Mouse (Mus musculus) fibroblast of lung, adult 2 months (primary cell): ENCODE measurements around the gene Nadsyn1.

ENCODE experiments used
- DNase-seq: peaks from one replicate; pipeline ENCODE4 v3.0.0-alpha.2; 2011; ENCODE audit warnings: low read depth

Gene Nadsyn1

DNA sequence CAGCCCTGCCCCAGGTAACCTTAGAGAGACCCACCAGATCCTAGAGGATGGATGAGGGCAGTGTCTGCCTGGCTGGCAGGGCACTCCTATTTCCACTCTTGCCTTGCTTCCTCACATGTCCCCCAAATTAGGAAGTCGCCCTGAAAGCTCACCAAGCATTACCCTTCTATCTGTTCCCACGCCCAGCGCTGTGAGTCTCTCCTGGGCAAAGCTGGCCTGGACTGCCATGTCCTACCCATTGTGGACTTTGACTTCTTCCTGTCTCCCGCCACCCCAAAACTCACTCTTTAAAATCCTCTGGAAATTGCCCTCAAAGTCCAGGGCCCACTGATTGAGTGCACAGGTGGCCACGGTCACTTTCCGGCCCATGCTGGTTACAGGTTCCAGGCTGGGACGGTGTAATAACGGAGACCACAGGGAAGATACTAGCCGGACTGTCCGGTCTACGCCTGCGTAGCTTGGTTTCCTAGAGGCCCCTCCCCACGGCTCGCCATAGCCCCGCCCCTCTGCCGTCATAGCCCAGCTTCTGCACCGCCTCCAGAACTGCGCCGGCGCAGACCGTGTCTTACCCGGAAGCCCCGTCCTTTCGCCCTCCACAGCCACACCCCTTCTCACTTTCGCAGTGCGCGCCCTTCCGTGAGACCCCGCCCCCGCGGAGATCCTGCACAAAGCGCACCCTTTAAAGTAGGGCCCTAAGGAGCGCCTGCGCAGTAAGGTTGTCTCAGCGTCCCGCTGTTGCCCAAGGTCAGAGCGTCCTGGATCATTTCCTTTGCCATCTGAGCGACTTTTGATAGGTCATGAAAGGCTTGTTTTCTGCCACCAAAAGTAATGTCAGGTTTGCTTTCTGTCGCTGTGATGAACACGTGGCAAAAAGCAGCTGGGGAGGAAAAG, at the start of gene Nadsyn1, which contains the start of gene Dhcr7:
Gene Nadsyn1 (minus strand): TSS at position 475 of the 891 bp plus-strand sequence.
Gene Dhcr7 (plus strand): TSS at position 771 of the 891 bp plus-strand sequence.
- DNase-seq: peak; percentile 95

DNA sequence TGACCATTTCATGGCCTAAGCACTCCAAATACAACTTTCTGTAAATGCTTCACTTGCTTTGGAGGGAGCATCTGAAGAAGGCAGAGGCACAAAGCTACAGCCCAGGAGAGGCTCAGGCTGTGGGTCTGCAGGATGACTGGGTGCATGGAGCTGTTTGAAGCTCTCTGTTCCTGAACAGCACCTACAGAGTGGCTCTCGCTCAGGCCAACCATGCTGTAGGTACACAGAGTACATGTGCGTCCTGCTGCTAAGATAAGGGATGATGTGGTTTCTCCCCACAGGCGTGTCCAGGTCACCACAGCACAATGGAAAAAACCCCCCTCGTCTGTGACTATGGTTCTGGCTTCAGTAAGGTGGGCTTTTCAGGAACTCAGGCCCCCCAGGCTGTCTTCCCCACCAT, 46.2 kb upstream of the Nadsyn1 start:
- no peak for DNase-seq

DNA sequence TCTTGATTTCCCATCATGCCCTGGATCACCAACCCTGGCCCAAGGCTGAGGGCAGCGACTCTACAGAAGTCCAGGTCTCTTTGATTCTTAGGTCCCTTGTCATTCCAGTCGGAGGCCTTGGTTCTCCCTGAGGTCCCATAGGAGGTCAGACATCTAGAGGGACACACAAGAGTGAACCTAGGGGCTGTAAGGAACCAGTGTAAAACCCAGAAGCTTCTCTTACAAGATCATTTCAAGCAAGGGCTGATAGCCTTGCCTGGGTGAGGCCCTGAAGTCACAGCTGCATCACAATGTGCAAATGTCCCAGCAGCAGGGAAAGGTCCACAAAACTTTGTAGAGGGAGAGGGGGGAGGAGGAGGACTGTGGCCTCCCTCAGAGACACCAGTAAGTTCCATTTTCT, 43.9 kb upstream of the Nadsyn1 start, which contains the start of gene Gm498:
Gene Gm498 (plus strand): TSS at position 301 of the 400 bp plus-strand sequence.
- no peak for DNase-seq

DNA sequence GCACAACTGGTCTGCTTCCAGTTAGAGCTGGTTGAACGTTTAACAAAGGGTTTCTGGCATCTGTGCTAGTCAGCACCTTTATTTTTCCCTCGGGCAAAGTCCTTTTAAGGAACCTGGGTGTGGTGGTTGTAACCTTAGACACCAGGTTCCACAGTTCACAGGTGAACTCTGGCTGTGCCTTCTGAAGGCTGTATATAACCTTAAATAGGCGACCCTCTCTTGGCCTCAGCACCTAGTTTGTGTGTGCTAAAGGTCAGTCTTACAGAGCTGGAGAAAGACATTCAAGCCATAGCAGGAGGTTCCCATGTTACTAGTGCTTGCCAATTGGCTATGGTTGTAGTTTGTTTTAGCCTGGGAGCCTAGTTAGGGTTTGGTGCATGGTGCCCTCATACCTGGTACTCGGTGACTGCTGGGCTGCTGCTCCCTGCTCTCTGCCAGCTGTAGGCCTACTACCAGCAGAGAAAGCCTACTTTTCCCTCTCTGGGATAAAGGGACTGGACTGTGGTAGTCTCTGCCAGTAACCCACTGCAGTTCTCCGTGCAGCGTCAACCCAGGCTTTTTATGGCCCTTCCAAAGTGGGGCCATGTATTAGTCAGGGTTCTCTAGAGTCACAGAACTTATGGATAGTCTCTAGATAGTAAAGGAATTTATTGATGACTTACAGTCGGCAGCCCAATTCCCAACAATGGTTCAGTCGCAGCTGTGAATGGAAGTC, 26.3 kb upstream of the Nadsyn1 start:
- DNase-seq: no peak

DNA sequence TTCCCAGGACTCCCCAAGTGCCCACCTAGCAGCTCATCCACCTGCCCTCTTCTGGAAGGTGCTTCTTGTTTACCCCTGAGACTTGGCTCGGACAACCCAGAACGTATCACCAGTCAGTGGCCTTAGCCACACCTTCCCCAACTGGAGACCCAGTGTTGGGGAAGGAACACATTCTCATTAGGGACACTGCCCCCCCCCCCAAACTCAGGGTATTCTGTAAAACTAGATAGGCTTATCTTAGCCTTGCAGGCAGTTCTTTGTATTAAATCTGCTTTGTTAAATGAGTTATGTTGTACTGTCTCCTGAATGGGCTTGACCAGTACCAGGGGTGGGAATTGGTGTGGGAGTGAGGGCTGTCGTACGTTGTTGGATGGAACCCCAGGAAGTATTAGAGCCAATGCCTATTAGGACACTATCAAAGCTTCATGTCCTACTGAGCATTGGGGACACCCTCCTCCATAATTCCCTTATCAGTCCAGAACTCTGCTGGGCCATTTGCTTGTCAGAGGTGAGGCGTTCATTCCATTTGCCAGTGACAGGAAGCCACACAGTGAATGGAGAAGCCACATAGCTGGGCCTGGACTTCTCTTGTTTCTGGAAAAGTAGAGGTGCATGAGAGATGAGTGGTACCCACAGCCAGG, 25.6 kb upstream of the Nadsyn1 start:
- no peak for DNase-seq

DNA sequence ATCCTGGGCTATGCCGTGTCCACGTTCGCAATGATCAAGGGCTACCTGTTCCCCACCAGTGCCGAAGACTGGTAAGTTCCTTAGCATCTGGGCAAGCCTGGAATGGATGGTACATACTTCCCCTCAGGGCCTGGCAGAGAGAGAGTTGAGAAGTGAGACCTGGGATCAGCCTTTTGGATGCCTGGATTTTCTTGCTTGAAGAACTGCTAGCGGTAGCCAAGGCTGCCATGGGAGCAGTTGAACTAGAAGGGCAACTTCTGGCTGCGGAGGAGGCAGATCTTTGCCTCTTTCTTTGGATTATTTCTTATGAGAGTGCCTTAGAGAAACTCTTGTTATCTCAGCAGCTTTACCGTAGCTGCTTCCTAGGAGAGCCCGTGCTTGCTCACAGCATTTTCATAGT, 18.7 kb upstream of the Nadsyn1 start:
- DNase-seq: no peak

DNA sequence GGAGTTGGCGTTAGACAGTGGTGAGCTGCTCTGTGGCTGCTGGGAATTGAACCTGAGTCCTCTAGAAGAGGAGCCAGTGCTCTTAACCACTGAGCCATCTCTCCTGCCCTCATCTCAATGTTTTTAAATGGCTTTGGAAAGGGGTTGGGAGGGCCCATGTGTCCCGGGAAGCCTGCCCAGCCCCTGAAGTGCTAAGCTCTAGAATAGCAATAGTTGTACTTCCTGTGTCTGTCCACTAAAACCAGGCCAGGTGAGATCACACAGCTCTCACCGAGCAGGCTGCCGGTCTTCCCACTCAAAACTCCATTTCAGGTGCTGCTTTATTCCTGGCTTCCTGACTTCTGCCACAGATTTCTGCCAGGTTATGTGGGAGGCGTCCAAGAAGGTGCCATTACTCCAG, 17.5 kb upstream of the Nadsyn1 start:
- no peak for DNase-seq

DNA sequence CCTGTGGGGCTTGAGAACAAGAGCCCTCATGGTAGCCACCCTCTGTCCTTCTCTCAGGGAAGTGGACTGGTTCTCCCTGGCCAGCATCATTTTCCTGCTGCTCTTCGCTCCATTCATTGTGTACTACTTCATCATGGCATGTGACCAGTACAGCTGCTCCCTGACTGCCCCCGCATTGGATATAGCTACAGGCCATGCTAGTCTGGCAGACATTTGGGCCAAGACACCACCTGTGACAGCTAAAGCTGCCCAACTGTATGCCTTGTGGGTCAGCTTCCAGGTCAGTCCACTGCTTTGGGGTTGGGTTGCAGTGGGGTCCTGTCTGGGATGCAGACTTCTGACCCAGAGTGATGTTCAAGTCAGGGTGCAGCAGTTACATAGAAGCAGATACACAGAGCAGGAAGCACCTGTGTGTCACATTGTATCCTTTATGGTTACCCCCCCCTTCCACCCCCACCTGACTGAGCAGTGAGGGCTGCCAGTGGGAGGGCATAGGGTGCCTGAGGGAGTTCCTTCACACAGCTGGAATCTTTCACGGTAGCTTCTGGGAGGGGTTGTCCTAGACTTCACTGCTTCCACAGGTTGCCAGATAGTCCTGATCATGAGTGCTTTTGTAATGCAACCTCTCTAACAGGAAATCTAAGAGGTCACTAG, 15.2 kb upstream of the Nadsyn1 start:
- no peak for DNase-seq

DNA sequence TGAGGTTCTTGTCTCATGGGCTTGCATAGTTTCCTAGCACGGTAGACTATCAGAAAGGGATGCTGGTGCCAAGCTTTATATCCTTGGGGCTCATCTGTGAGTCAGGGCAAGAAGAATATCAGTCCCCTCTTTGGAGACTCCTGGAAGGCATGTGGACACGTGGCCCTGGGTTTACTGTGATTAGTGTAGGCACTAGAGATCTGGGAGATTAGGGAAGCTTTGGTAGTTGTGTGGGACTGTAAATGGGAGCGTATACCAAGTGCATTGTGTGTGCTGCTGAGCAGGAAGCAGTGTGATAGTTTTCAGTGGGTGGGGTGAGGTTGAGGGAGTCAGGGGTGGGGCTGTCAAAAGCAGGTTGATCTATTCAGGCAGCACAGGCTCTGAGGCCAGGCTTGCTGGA, 12.3 kb upstream of the Nadsyn1 start:
- DNase-seq: no peak

DNA sequence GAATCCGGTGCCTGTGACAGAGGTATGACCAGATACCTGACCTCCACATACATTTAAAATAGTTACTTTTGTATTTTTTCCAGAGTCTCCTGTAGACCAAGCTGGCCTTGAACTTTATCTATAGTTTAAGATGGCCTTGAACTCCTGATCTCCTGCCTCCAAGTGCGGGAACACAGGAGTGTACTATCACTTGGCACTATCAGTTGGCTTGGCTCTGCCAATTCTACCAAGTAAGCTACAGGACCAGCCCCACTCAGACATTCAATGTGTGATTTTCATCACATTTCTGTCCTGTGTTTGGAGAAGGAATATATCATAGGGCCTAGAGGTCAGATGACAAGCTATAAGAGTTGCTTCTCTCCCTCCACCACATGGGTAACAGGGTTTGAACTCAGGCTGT, 11.7 kb upstream of the Nadsyn1 start:
- DNase-seq: no peak

DNA sequence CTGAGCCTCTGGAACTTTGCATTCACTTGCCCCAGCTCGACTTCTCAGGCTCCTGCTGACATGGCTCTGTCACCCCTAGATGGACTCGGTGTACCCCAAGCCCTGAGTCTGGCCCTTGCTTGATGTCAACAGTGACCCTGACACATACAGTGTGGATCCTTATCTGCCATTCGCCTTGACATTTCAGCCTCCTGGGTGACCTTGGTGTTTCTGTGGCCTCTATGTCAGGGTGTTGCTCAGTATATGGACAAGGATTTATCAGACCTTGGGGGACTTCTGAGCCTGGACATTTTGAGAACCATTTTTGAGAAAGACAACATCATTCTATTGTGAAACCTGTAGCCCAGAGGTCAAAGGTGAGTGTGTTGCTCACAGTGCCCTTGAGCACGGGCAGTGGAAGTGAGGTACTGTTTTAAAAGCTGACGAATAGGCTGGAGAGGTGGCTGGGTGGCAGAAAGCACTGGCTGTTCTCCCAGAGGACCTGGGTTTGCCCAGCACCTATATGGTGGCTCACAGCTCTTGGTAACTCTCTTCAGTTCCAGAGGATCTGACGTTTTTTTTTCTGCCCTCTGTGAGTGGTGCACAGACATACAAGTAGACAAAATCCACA, 11.0 kb upstream of the Nadsyn1 start:
- no peak for DNase-seq

DNA sequence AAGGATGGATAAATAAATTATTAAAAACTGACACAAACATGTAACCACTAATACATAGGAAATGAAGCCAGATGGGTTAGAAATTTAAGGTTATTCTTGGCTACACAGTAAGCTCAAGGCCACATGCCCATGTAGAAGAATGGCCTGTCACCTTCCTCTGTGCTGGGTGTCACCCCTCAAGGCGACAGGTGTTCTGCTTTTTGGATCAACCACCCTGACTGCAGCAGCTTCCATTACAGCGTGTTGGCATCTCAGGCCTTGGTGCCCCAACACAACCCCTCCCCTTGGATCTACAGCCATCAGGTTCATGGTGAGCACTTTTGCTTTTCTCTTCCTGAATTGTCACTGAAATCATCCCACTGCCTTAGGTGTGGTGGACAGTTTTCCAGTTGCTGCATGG, 10.0 kb upstream of the Nadsyn1 start:
- no peak for DNase-seq

DNA sequence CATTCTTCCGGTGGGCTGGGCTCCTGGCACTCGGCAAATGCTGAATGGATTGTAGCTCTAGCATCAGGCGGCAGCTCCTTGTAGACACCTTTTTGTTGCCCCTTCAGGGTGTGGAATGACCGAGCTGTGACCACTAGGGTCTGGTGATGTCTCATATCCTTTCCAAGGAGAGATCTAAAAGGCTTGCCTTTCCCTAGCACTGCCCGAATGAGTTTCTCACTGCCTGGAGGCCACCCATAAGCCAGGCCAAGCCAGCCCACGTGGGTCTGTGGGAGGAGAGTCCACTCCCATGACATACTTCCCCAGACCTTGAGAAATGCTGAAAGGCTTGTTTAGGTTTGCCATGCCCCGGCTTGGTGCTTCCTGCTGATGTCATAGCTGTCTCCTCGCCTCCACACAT, 9.5 kb upstream of the Nadsyn1 start:
- no peak for DNase-seq

DNA sequence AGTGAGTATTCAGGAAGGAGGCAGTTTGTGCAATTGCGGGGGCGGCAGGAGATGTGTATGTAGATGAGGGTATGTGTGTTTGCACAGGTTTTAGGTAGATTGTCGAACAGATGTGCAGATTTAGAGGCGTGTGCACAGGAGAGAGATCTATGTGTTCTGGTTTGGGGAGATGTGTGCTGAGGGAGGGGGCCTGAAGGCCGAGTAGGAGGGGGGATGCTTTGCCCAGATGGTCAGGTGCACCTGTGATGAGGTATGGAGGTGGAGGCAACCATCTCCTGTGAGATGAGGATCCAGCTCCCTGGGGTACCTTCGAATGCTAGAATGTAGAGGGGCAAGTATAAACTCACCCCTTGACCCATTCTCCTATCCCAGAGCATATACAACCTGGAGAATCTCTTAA, 7.8 kb upstream of the Nadsyn1 start:
- no peak for DNase-seq

DNA sequence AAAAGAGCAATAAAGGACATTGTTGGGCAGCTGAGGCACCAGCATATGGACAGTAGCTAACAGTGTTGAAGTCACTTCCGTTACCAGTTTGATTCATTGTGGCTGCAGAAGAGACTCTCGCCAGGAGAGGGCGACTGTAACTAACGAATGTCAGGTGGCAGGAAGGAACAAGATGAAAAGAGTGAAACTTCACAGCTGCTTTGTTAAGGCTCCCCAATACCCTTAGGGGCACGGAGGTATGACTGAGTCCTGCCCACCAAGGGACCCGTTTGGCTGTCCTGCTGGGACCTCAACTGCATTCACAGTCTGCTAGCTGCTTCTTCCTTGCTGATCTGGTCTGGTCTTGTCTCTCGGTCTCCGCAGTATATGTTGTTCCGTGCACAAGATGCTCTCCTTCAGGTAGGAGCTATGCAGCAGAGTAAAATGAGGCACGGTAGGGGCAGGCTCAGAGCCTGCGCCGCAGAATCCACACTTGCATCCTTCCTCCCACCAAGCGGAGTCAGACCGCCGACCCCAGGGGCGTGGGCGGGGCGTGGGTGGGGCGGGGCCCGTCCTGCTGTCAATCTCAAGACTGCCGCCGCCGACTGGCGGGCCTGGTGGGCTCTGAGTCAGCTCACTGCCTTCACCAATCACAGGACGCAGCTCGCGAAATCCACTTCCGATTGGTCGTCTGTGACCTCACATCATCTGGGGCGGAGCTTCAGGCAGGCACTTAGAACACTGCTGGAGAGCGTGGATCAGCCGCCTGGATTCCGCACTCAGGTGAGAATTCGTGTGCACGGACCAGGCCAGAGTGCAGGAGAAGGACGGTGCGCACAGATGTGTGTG, 7.1 kb upstream of the Nadsyn1 start:
- DNase-seq: peak; percentile 95

DNA sequence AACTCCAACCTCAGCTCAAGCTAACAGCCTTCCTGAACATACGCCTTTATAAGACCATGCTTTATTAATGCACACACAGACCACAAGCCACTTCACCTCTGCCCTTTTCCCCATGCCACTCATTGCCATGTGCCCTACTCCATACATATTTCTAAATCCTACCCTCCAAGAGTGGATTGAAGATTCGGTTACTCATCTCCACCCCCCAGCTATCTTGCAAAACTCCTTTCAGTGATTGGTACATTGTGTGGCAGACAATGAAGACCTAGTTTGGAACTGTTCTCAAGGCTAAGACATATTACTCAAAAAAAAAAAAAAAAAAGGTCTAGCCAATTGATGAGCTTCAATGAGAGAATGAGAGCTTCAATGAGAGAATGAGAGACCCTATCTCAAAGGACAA, 4.3 kb upstream of the Nadsyn1 start:
- no peak for DNase-seq

DNA sequence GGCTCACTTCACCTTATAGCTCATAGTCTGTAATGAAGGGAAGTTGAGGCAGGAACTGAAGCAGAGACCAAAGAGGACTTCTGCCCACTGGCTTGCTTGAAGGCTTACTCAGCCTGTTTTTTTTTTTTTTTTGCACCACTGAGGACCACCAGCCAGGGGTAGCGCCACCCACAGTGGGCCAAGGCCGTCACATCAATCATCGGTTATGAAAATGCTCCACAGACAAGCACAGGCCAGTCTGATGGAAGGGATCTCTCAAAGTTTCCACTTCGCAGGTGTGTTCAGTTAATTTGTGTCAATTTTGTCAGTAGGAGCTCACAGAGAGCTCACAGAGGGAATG, 587 bp upstream of the Nadsyn1 start:
- no peak for DNase-seq

DNA sequence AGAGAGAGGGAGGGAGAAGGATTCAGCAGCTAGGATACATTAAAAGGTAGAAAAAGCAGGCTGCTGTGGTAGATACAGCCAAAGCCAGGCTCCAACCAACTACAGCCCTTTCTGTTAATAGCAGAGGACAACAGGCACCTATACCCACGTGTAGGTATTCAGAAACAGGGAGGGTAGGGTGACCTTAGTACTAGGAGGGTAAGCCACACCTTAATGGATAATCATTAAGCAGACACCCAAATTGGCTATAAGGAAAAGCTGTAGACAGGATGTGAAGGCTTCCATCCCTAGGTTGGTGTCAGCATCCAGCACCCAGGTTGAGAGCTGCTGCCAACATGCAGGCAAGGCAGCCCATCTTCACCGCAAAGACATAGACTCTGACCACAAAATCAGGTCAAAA, 1.4 kb downstream of the Nadsyn1 start:
- no peak for DNase-seq

DNA sequence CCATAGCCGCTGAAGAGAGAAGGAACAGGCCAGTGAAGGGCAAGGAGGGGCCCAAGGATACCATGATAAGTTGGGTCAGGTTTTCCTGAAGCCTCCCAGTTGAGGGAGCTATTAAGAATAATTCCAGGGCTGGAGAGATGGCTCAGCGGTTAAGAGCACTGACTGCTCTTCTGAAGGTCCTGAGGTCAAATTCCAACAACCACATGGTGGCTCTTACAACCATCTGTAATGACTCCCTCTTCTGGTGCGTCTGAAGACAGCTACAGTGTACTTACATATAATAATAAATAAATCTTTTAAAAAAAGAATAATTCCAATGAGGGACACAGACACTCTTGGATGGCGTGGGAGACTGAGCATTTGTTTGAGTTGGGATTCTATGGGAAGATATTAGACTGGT, 3.4 kb downstream of the Nadsyn1 start:
- no peak for DNase-seq

DNA sequence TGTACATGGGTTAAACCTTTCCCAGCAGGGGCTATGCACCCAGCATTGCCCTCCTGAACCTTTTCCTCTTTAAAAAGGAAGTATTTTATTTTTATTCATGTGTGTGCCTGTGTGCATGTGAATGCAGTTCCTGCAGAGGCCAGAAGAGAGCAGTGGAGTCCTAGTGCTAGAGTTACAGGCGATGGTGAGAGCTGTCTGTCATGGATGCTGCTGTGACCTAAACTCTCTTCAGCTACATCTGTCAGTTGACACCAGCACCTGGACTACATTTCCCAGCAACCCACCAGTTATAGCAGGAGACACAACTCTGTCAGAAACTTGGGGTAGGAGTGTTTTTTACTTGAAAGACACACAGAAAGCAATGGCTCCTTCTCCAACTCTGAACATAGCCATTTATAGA, 13.7 kb downstream of the Nadsyn1 start:
- DNase-seq: no peak

DNA sequence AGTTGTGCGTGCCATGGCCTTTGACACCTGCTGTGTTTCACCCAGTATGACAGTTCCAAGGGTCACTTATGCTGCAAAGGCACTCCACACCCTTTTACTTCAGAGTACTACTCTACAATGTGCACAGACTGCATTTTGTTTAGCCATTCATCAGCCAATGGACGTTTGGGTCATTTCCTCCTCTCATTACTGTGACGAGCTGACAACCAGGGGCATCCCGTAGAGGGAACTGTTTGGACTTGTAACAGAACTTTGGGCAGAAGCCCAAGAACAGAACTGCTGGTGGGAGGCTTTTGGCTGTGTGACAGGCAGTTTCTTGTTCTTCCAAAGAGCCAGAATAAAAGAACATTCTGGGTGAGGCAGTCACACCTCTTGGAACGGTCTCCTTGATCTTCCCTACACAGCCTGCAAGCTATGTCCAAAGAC, 17.4 kb downstream of the Nadsyn1 start:
- no peak for DNase-seq
